Comparison of ENCODE assay signal across 8 mouse cellular contexts in the genomic region with DNA sequence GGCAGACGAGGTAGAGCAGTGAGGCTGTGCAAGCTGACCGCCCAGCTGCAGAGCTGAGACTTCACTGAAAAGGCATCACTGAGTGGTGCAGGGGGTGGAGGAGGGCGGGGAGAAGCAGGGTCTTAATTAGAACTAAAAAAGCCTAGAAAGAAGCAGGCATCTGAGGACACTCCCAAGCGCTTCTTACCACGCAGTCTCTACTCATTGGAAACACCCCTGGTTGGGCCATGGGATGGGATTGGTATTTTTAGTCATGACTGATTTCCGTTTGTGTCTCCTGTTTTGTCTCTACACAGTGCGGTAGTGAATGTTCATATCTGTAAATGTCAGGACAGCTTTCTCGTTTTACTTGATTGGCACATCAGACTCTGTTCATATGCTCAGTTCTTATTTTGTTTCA. TPM values are rescaled to one million over a fixed set of nuclear protein-coding genes. Genes with fewer than 3 reads are reported as not detected.
DNase-seq lines count a peak whose midpoint lies in the region.
"Had no signal": no experiment of that assay in that cellular context is flagged by ENCODE, and none has a peak within 500 bp of the region (broad histone marks: within the 10 kb centered on the region; RNA-seq: fewer than 3 reads in every experiment).

No protein-coding gene starts in this region.

- DNase-seq in layer of hippocampus, adult 18-20 months (ENCODE audit: low spot score in 2 of 2), result peak; percentile 11 to 44
- DNase-seq in layer of hippocampus, adult 8-10 months (ENCODE audit: low spot score in 2 of 2), result no peak
- peak; percentile 8 for DNase-seq in T-cell, adult 2 months (ENCODE audit: low spot score)
- DNase-seq in brain, adult 2 months (ENCODE audit: low read depth, low spot score), result peak; percentile 78
- peak; percentile 35 to 64 for DNase-seq in frontal cortex, postnatal 10 days (ENCODE audit: low spot score in 2 of 2)
- DNase-seq in kidney, postnatal 10 days, result no peak
- DNase-seq in cerebellum, adult 18-20 months, result no peak
- DNase-seq: spleen, adult 18-20 months had no signal

RNA-seq across cellular contexts. Expression of gene Evl, which starts 46.8 kb away (rescaled TPM):
- total RNA-seq in layer of hippocampus, adult 18-20 months (2021), result 100 to 1,000 TPM; 184 to 192 TPM
- total RNA-seq in layer of hippocampus, adult 8-10 months (2022), result 100 to 1,000 TPM; 163 to 183 (median 171) TPM

Comparison
In these comparisons a context has a peak if more than half of its experiments do, and no peak if none do; other contexts are left out.
1. DNase-seq: peak in layer of hippocampus, adult 18-20 months (2 of 2), T-cell, adult 2 months (single experiment), brain, adult 2 months (single experiment) and frontal cortex, postnatal 10 days (2 of 2); none in layer of hippocampus, adult 8-10 months (0 of 2), kidney, postnatal 10 days (single experiment) and cerebellum, adult 18-20 months (0 of 2).